8 mouse cellular contexts compared by ENCODE assay signal in the genomic region with DNA sequence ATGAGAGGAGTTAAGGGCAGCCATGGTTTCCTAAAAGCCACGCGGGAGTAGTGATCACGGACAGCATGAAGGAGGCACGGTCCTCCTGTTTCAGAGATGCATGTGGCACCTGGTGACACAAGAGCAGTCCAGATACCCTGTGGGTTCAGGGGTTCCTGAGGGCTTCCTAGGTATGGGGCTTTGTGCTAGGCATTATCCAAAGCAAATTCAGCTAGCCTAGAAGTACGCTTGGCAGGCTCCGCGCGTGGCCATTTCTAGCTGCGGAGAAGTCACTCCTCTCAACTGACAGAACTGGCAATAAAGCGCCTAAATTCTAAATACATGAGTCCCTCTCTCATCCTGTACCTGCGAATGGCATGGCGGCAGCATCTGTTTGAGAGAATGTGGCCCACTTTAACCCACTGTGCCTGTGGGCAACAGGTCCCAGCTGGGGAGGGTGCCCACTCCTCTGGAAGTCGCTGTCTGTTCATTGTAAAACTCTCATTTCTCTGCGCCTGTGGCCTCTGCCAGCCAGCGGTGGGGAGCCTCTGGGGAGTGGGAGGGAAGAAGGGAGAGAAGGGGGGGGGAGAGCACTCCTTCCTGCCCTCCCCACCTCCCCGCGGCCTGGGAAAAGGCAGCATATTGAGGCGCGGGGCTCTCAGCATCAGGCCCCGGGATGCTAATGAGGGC. TPM values are rescaled to one million over a fixed set of nuclear protein-coding genes. Genes with fewer than 3 reads are reported as not detected.
DNase-seq lines count a peak whose midpoint lies in the region; ATAC-seq and TF ChIP-seq lines count a peak whose summit lies in the region.

No protein-coding gene starts in this region.

- H3K9me3 ChIP-seq in heart, postnatal 0 days (replicated peaks; ENCODE audit: control insufficient read depth, low read length) = no peaks in the 10 kb centered on the region
- no peaks in the 10 kb centered on the region for H3K9me3 ChIP-seq in ES-E14 (ENCODE audit: control insufficient read depth, insufficient read depth, low read depth, low read length)
- H3K9me3 ChIP-seq in forebrain, embryonic 15.5 days = no peaks in the 10 kb centered on the region
- H3K9me3 ChIP-seq in liver, embryonic 16.5 days (replicated peaks; ENCODE audit: control insufficient read depth, low read length) = no peaks in the 10 kb centered on the region

- ATAC-seq in heart, postnatal 0 days (ENCODE audit: insufficient read depth, low read depth) = no peak
- no peak for ATAC-seq in forebrain, embryonic 15.5 days (replicated peaks)
- ATAC-seq in liver, embryonic 16.5 days (ENCODE audit: low read depth) = no peak

- no peak for TF ChIP-seq EP300 in heart, postnatal 0 days (IDR thresholded peaks at IDR 0.05; ENCODE audit: low read depth)

- TF ChIP-seq CTCF in heart, postnatal 0 days (IDR thresholded peaks at IDR 0.05; ENCODE audit: low read depth) = no peak

- no peak for DNase-seq in heart, postnatal 0 days (ENCODE audit: low spot score)
- no peak for DNase-seq in heart, adult 8-10 months (ENCODE audit: low spot score)
- DNase-seq in ES-E14 (ENCODE audit: low read depth, low spot score) = no peak
- DNase-seq in adrenal gland, adult 18-20 months (ENCODE audit: low spot score in 2 of 2) = no peak
- DNase-seq in yolk sac, embryonic 10.5 days (ENCODE audit: low spot score) = no peak
- DNase-seq in layer of hippocampus, postnatal 10 days (ENCODE audit: low spot score in 2 of 2) = no peak

- H3K27ac ChIP-seq in heart, postnatal 0 days (ENCODE audit: low read depth) = no peak overlapping the region
- no peak overlapping the region for H3K27ac ChIP-seq in ES-E14 (ENCODE audit: insufficient read depth, low read depth, low read length, poor library complexity, severe bottlenecking)
- H3K27ac ChIP-seq in forebrain, embryonic 15.5 days (replicated peaks) = peak overlapping the region; percentile 96
- H3K27ac ChIP-seq in liver, embryonic 16.5 days (ENCODE audit: low read length) = no peak overlapping the region

- WGBS in heart, postnatal 0 days = 28% methylated on average over 20 of the region's 20 CpGs
- WGBS in forebrain, embryonic 15.5 days = 6% methylated on average over 20 of the region's 20 CpGs
- 24% methylated on average over 20 of the region's 20 CpGs for WGBS in liver, embryonic 16.5 days (ENCODE audit: insufficient replicate concordance)

- peak overlapping the region; percentile 46 for H3K4me3 ChIP-seq in heart, postnatal 0 days (ENCODE audit: low read depth, low read length)
- H3K4me3 ChIP-seq in ES-E14 (ENCODE audit: insufficient read depth in 1 of 2, low read depth in 1 of 2, low read length in 2 of 2, poor library complexity in 1 of 2, severe bottlenecking in 1 of 2) = peak overlapping the region; percentile 57 to 61
- peak overlapping the region; percentile 82 for H3K4me3 ChIP-seq in forebrain, embryonic 15.5 days
- H3K4me3 ChIP-seq in liver, embryonic 16.5 days (ENCODE audit: low read depth, low read length) = peak overlapping the region; percentile 44

- H3K27me3 ChIP-seq in heart, postnatal 0 days (ENCODE audit: control insufficient read depth, insufficient read depth, low read length) = peaks cover 76% of the 10 kb centered on the region
- 0 out of 2 replicates have a peak, but pooled peaks cover 3% of the 10 kb centered on the region for H3K27me3 ChIP-seq in forebrain, embryonic 15.5 days
- H3K27me3 ChIP-seq in liver, embryonic 16.5 days (ENCODE audit: control insufficient read depth, insufficient read depth, low read depth, low read length) = peaks cover 85% of the 10 kb centered on the region

- H3K4me1 ChIP-seq in heart, postnatal 0 days (ENCODE audit: control insufficient read depth, insufficient read depth) = peaks cover 17% of the 10 kb centered on the region
- H3K4me1 ChIP-seq in ES-E14 (ENCODE audit: control insufficient read depth in 2 of 2, insufficient read depth in 2 of 2, low read length in 2 of 2, poor library complexity in 1 of 2) = peaks cover 0 to 10% of the 10 kb centered on the region in 2 experiments; a peak in 1 of 4 replicates
- peaks cover 74% of the 10 kb centered on the region for H3K4me1 ChIP-seq in forebrain, embryonic 15.5 days
- H3K4me1 ChIP-seq in liver, embryonic 16.5 days (ENCODE audit: control insufficient read depth, low read depth, low read length) = peaks cover 25% of the 10 kb centered on the region

- H3K36me3 ChIP-seq in heart, postnatal 0 days (replicated peaks; ENCODE audit: control insufficient read depth, insufficient read depth, low read length) = no peaks in the 10 kb centered on the region
- no peaks in the 10 kb centered on the region for H3K36me3 ChIP-seq in ES-E14 (ENCODE audit: control insufficient read depth, insufficient read depth, low read length, poor library complexity, severe bottlenecking)
- H3K36me3 ChIP-seq in forebrain, embryonic 15.5 days = no peaks in the 10 kb centered on the region
- no peaks in the 10 kb centered on the region for H3K36me3 ChIP-seq in liver, embryonic 16.5 days (ENCODE audit: control insufficient read depth, insufficient read depth)

- peak overlapping the region; percentile 72 for H3K4me2 ChIP-seq in heart, postnatal 0 days (ENCODE audit: low read depth, low read length)
- peak overlapping the region; percentile 84 for H3K4me2 ChIP-seq in forebrain, embryonic 15.5 days (replicated peaks)
- H3K4me2 ChIP-seq in liver, embryonic 16.5 days (ENCODE audit: low read depth, low read length) = peak overlapping the region; percentile 49

- in situ Hi-C loops in ES-E14 (cut with MboI; ENCODE audit: low sequenced_read_pairs in 2 of 2, unreplicated experiment in 2 of 2) = no loop called here

- no peak overlapping the region for H3K9ac ChIP-seq in heart, postnatal 0 days (replicated peaks; ENCODE audit: low read depth, low read length)
- peak overlapping the region; percentile 20; the same call in 1 of the 2 replicates for H3K9ac ChIP-seq in ES-E14 (ENCODE audit: insufficient read depth, low read depth, low read length, poor library complexity, severe bottlenecking)
- H3K9ac ChIP-seq in forebrain, embryonic 15.5 days (replicated peaks) = peak overlapping the region; percentile 83
- H3K9ac ChIP-seq in liver, embryonic 16.5 days (ENCODE audit: low read depth, low read length) = no peak overlapping the region

TF ChIP-seq in ES-E14, 5 proteins besides CTCF, POLR2A, EP300 and RAD21:
- TF ChIP-seq ZNF384 (IDR thresholded peaks at IDR 0.05; ENCODE audit: low read depth, low read length) (no peak), MAFK (IDR thresholded peaks at IDR 0.05; ENCODE audit: insufficient read depth, low read depth, low read length) (no peak), CHD2 (IDR thresholded peaks at IDR 0.05; ENCODE audit: low read depth, low read length) (no peak), HCFC1 (IDR thresholded peaks at IDR 0.05; ENCODE audit: borderline replicate concordance, insufficient read depth, low read length) (no peak), ZC3H11A (IDR thresholded peaks at IDR 0.05; ENCODE audit: borderline replicate concordance, low read depth, low read length) (no peak)

RNA-seq across cellular contexts. Expression of a gene that starts 0.6 kb away (rescaled TPM):
- total RNA-seq in heart, postnatal 0 days (2014; rRNA removed; ENCODE audit: low replicate concordance) = not detected in 2 replicates
- polyA plus RNA-seq in heart, postnatal 0 days (2015; fragmentation: Nextera tagmentation; extraction: Ambion mirVana) = not detected in 2 replicates
- not detected for total RNA-seq in heart, adult 8-10 months (2022)
- total RNA-seq in ES-E14 (2012; rRNA removed) = 0.18 and 1.3 TPM in 2 replicates
- polyA plus RNA-seq in forebrain, embryonic 15.5 days (2015; fragmentation: Nextera tagmentation; extraction: Ambion mirVana) = 125 and 127 TPM in 2 replicates
- polyA plus RNA-seq in liver, embryonic 16.5 days (2015; fragmentation: Nextera tagmentation; extraction: Ambion mirVana) = 0.11 and 0.13 TPM in 2 replicates
- total RNA-seq in adrenal gland, adult 18-20 months (2021) = not detected
- total RNA-seq in layer of hippocampus, postnatal 10 days (2021) = 10 to 100 TPM; 75.7 to 81.7 TPM

RNA-seq across cellular contexts. Expression of a gene that starts 3.8 kb away (rescaled TPM):
- total RNA-seq in heart, postnatal 0 days (2014; rRNA removed; ENCODE audit: low replicate concordance) = 45.6 and 62.0 TPM in 2 replicates
- 27.4 and 30.6 TPM in 2 replicates for polyA plus RNA-seq in heart, postnatal 0 days (2015; fragmentation: Nextera tagmentation; extraction: Ambion mirVana)
- 10 to 100 TPM; 38.6 to 44.1 (median 41.2) TPM for total RNA-seq in heart, adult 8-10 months (2022)
- 29.3 and 50.1 TPM in 2 replicates for total RNA-seq in ES-E14 (2012; rRNA removed)
- 43.5 and 48.9 TPM in 2 replicates for polyA plus RNA-seq in forebrain, embryonic 15.5 days (2015; fragmentation: Nextera tagmentation; extraction: Ambion mirVana)
- polyA plus RNA-seq in liver, embryonic 16.5 days (2015; fragmentation: Nextera tagmentation; extraction: Ambion mirVana) = 20.7 and 23.3 TPM in 2 replicates
- total RNA-seq in adrenal gland, adult 18-20 months (2021) = 10 to 100 TPM; 28.3 to 31.9 TPM
- 10 to 100 TPM; 26.9 to 31.9 TPM for total RNA-seq in layer of hippocampus, postnatal 10 days (2021)

RNA-seq across cellular contexts. Expression of a gene that starts 31.8 kb away (rescaled TPM):
- 2.7 and 40.9 TPM in 2 replicates for total RNA-seq in heart, postnatal 0 days (2014; rRNA removed; ENCODE audit: low replicate concordance)
- polyA plus RNA-seq in heart, postnatal 0 days (2015; fragmentation: Nextera tagmentation; extraction: Ambion mirVana) = 0.30 and 0.40 TPM in 2 replicates
- 1 to 10 TPM; 4.0 to 9.1 (median 4.5) TPM for total RNA-seq in heart, adult 8-10 months (2022)
- 0.53 and 0.85 TPM in 2 replicates for total RNA-seq in ES-E14 (2012; rRNA removed)
- 0.36 TPM in 1 of 2 replicates, not detected in the other for polyA plus RNA-seq in forebrain, embryonic 15.5 days (2015; fragmentation: Nextera tagmentation; extraction: Ambion mirVana)
- 54.3 and 59.8 TPM in 2 replicates for polyA plus RNA-seq in liver, embryonic 16.5 days (2015; fragmentation: Nextera tagmentation; extraction: Ambion mirVana)
- total RNA-seq in adrenal gland, adult 18-20 months (2021) = 1 to 10 TPM; 6.4 to 8.4 TPM
- total RNA-seq in layer of hippocampus, postnatal 10 days (2021) = 1 to 10 TPM; 1.0 to 1.7 TPM

Comparison
In these comparisons a context has a peak if more than half of its experiments do, and no peak if none do; other contexts are left out.
1. H3K9ac ChIP-seq: peak in ES-E14 (single experiment) and forebrain, embryonic 15.5 days (single experiment); none in heart, postnatal 0 days (single experiment) and liver, embryonic 16.5 days (single experiment).
2. RNA of a gene that starts 0.6 kb away (total RNA-seq): 75.7 to 81.7 TPM in layer of hippocampus, postnatal 10 days; 0.18 to 1.3 TPM in ES-E14, not detected in heart, adult 8-10 months, not detected in adrenal gland, adult 18-20 months and not detected in heart, postnatal 0 days; every median in the first group is over 10 times any median in the second.
3. Peak in every context shown above with its lines, with median percentiles within 50 percentile points of each other: H3K4me2 ChIP-seq and H3K4me3 ChIP-seq.